Mouse (Mus musculus) kidney, adult 18-20 months (tissue): ENCODE measurements around the gene Sipa1.

Source experiments
- DNase-seq: peaks from one replicate; pipeline ENCODE4 v3.0.0; 2021

Gene Sipa1

GRCm38 (mm10) chr19:5685861-5686260, 22.4 kb upstream of the Sipa1 start:
- DNase-seq: no peak

DNA sequence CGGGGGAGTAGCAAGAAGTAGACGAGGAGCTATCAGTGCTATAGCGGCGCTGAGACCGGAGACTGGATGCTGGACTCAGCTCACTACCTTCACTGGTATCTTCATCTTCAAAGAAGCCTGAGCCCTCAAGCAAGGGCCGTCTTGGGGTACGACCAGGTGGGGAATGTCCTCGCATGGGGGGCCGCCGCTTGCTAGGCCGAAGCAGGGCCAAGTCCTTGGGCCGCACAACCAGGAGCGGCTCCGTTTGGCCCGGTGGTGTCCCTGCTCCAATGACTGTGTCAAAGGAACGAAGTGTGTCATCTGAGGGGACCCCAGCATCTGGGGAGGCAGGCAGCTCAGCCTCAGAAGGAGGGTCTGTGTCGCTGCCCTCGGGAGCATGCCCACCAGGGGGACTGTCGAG, 21.9 kb upstream of the Sipa1 start:
- no peak for DNase-seq

GRCm38 (mm10) chr19:5684985-5685384, 21.5 kb upstream of the Sipa1 start:
- no peak for DNase-seq

- DNase-seq: no peak
Observed at GRCm38 (mm10) chr19:5684236-5684635, 20.7 kb upstream of the Sipa1 start.

- peak; percentile 25 for DNase-seq
Observed at GRCm38 (mm10) chr19:5680432-5680831, 16.9 kb upstream of the Sipa1 start.

GRCm38 (mm10) chr19:5668372-5668771, 4.9 kb upstream of the Sipa1 start:
- DNase-seq: no peak

DNA sequence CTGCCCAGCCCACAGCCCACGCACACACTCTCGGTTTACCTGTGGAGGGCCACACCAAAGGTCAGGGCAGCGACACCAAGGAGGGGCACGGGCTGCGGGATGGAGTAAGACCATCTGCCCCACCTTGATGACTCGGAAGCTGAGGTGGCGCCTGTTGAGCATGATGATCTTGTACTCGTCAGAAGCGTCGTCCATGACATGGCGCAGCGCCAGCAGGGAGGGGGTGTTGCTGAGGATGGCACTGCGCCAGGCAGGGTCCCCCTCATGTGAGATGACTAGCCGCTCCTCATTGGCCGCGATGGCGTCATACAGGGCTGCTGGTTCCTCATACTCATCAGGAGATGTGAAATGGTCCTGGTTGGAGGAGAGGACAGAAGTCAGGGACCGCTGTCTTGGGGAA, 2.9 kb upstream of the Sipa1 start:
- DNase-seq: no peak

DNA sequence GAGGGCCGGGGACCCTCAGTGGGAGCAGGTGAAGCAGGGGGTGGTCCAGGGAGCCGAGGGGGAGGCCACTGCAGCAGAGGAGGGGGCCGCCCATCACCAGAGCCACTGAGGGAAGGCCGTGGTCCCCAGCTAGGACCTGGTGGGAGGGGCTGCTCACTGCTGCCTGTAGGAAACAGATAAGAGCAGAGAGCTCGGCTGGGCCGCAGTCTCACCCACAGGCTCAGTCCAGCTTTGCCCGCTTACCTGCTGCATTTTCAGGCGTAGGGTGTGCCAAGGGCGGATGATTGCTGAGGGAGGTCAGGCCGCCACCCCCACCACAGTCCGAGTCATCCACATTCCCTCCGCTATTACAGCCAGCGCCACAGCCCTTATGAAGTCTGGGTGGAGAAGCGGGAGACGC, 2.0 kb upstream of the Sipa1 start:
- no peak for DNase-seq

- DNase-seq: no peak
Observed at GRCm38 (mm10) chr19:5664669-5665257, 1.3 kb upstream of the Sipa1 start.

DNA sequence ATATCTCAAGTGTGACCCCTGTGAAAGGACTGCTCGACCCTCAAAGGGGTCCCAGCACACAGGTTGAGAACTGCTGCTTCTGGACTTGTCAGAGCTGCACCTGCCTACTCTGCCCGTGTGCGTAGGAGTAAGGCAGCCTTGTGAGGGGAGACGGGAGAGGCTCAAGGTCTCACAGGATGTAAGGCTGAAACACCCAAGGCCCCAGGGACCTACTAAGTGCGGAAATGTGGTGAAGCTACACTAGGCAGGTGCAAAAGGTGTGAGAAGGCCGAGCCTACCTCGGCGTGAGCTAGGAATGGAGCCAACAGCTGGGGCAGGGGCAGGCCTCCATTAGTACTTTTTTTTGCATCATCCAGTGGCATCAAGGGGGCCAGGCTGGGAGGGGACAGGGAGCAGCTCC, 1.2 kb downstream of the Sipa1 start:
- no peak for DNase-seq

DNA sequence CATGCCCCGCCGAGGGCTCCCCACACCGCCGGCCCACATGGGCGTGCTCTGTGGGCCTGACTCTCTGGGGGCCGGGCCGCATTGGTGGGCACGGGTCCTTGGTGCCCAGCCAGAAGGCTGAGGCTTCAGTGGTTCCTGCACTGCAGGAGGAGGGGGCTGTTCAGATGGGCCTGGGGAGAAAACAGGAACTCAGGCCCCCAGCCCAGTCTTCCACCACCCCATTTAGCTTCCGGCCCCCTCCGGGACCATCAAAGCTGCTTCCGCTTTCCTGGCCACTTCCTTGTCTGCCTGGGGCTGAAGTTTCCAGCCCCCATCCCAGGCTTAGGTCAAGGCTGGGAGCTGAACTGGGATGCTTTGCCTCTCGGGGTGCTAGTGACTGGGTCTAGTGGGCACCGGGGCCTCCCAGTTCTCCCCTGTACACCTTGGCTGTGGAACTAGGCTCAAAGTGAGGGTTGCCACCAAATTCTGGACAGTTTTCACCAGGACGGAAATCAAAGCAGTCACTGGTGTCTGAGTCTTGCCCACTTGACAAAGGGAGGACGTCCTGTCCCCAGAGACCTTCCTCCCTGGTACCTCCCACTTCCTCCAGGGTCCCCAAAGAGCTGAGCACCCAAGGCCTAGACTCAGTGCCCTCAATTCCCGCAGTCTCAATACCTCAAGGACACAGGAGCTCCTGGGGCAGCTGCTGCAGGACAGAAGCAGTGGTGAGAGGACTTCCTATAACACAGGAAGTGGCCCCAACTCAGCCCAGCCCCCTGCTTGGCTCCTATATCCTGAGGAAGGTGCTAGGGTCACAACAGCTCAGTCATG, 2.4 kb downstream of the Sipa1 start:
- DNase-seq: peak; percentile 55

GRCm38 (mm10) chr19:5654720-5655298, 8.7 kb downstream of the Sipa1 start:
- DNase-seq: no peak

DNA sequence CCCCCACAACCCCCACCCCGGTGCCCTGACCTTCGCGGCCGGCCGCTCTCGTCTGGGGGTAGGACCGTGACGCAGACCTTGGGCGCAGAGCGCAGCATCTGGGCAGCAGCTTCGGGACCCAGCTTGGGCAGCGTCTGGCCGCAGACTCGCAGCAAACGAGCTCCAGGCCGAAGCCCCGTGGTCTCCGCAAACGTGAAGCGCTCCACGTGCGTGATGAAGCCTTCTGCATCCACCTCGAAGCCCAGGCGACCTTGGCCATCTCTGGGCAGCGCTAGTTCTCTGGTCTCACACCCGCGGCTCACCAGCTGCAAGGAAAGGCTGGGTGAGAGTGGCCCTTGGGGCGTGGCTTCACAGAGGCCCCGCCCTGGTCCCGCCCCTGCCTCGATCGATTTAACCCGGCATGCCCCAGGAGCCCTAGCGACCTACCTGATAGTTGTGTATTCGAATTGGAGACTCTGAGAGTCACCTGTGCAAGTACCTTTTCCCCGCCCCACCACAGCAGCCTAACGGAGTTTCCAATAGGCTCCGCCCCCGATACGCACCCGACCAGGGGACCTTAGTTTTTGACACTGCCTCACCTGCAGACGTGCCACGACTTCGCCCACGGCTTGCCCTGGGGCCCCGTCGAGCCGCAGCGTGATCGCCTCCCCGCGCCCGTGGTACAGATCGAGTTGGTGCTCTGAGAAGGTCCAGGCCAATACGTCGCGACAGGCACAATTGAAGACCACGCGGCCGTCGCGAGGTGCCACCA, 9.4 kb downstream of the Sipa1 start:
- peak; percentile 22 for DNase-seq

GRCm38 (mm10) chr19:5652570-5652969, 10.9 kb downstream of the Sipa1 start:
- no peak for DNase-seq

GRCm38 (mm10) chr19:5651502-5652274, 11.8 kb downstream of the Sipa1 start:
- no peak for DNase-seq

GRCm38 (mm10) chr19:5649298-5649741, 14.2 kb downstream of the Sipa1 start:
- DNase-seq: no peak

DNA sequence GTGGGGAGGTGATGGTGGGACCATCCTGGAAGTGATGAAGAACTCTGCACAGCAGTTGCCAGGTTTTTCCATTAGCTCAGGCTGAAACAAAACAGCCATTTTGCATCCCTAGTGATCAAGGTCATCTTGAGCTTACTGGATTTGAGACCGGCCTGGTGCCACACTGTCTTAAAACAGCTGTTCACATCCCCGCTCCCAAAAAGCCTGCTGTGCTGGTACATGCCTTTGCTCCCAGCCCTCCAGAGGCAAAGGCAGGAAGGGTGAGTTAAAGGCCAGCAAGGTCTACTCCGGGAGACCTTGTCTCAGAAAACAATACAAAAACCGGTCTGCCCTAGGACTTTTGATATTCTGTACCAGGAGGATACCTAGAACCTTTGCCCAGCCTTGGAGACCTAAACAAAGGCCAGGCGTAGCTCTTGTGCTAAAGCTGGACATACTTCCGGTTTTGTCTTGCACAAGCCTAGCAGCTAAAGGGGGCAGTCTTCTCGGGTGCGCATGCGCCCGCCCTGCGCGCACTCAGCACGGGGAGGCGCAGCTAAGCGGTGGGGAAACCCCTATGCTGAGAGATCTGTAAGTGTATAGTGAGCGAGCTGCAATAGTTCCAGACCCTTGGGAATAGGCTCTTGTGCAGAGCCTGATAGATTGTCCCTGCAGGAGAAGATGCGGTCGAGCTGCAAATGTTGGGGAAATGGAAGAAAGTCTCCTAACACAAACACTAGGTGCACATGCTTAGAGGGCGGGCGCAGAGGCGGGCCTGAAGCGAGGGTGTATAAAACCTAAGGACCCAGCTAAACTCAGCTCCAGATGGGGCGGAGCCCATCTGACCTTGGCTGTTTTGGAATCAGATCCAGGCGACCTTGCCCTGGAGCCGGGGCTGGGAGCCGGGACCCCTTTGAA, 14.9 kb downstream of the Sipa1 start:
- peak; percentile 83 for DNase-seq

DNA sequence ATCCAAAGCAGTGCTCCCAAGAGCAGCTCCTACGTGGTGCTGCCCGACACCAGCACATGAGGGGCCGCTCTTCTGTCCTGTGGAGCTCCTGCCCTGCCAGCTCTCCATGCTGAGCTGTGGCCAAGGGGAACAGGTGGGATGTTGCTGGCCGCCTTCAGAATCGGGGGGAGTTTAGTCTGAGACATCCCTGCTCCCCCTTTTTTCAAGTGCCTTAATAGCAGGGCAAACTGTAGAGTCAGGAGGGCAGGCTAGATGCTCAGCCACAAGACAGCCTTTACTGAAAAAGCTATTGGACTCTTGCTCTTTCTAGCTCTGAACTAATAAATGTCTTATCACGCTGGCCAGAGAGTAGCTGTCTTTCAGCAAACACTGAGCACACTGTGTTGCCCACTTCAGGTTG, 15.7 kb downstream of the Sipa1 start:
- DNase-seq: no peak

DNA sequence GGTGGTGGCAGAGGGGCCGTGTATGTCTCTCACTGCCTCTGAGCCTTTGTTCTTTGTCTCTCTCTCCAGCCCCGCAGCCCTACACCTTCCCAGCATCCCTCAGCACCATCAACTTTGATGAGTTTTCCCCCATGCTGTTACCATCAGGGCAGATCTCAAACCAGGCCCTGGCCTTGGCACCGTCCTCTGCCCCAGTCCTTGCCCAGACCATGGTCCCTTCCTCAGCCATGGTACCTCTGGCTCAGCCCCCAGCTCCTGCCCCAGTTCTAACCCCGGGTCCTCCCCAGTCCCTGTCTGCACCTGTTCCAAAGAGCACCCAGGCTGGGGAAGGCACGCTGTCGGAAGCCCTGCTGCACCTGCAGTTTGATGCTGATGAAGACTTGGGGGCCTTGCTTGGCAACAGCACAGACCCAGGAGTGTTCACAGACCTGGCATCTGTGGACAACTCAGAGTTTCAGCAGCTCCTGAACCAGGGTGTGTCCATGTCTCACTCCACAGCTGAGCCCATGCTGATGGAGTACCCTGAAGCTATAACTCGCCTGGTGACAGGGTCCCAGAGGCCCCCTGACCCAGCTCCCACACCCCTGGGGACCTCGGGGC, 16.7 kb downstream of the Sipa1 start:
- DNase-seq: no peak

DNA sequence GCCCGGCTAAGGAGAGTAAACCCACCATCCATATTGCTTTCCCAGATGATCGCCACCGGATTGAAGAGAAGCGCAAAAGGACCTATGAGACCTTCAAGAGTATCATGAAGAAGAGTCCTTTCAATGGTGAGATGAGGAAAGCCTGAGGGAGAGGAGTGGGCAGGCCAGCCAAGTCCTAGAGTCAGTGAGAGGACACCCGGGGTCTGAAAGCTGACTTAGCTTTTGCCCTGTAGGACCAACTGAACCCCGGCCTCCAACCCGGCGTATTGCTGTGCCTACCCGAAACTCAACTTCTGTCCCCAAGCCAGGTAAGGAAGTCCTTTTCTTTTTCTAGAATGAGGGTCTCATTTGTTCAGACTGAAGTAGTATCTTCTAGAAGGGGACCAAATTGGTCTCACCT, 18.2 kb downstream of the Sipa1 start:
- no peak for DNase-seq

- no peak for DNase-seq
Observed at GRCm38 (mm10) chr19:5641641-5642040, 21.9 kb downstream of the Sipa1 start.
